Mouse (Mus musculus) limb, embryonic 13.5 days (tissue): Measurements from ENCODE around the gene Exoc3l. TPM values are rescaled to one million over a fixed set of nuclear protein-coding genes. Genes with fewer than 3 reads are reported as not detected.

Experiments used
- ATAC-seq: fragments of 200-750 bp; cut with Nextera tagmentation; 2 replicates; pipeline ENCODE4 v1.8.0; 2017; ENCODE audit warnings: low read depth, moderate number of reproducible peaks, moderate TSS enrichment; ENCODE audit not compliant: low FRiP score
- H3K27ac ChIP-seq: fragments of 300-500 bp; sonication (generic); 2 replicates; pipeline ENCODE4 v1.5.1; 2015; ENCODE audit warnings: inconsistent platforms, mild to moderate bottlenecking, moderate library complexity
- H3K27me3 ChIP-seq: fragments of 300-500 bp; sonication (generic); 2 replicates; pipeline ENCODE4 v1.6.1; 2015; ENCODE audit warnings: mild to moderate bottlenecking, inconsistent platforms
- H3K36me3 ChIP-seq: fragments of 300-500 bp; sonication (generic); 2 replicates; pipeline ENCODE4 v1.6.1; 2015; ENCODE audit warnings: inconsistent platforms, mild to moderate bottlenecking, moderate library complexity
- H3K4me1 ChIP-seq: fragments of 300-500 bp; sonication (generic); 2 replicates; pipeline ENCODE4 v1.6.1; 2015; ENCODE audit warnings: inconsistent platforms
- H3K4me2 ChIP-seq: fragments of 300-500 bp; sonication (generic); replicated peaks from 2 replicates; pipeline ENCODE4 v1.6.1; 2015; ENCODE audit warnings: inconsistent platforms, mild to moderate bottlenecking, moderate library complexity
- H3K4me3 ChIP-seq: fragments of 300-500 bp; sonication (generic); 2 replicates; pipeline ENCODE4 v1.5.1; 2015; ENCODE audit warnings: moderate library complexity, mild to moderate bottlenecking, inconsistent platforms
- H3K9ac ChIP-seq: fragments of 300-500 bp; sonication (generic); 2 replicates; pipeline ENCODE4 v1.6.1; 2015; ENCODE audit warnings: mild to moderate bottlenecking, inconsistent platforms
- H3K9me3 ChIP-seq: fragments of 300-500 bp; sonication (generic); 2 replicates; pipeline ENCODE4 v1.6.1; 2016; ENCODE audit warnings: inconsistent platforms
- WGBS: fragments of 180-500 bp; shearing (Covaris S2); methylation state at CpG from one replicate; pipeline ENCODE4 v1.1.7; 2015; 5-methylcytosine and 5-hydroxymethylcytosine counted together
- polyA plus RNA-seq: library from polyadenylated mRNA; unstranded; fragments of >200 nt; fragmentation: Nextera tagmentation; extraction: Ambion mirVana; gene quantifications from 2 replicates; pipeline ENCODE4 v1.2.1, GENCODE M21; 2015

Gene Exoc3l
- polyA plus RNA-seq, 1 experiment from 2014 or later, result 9.1 TPM

DNA sequence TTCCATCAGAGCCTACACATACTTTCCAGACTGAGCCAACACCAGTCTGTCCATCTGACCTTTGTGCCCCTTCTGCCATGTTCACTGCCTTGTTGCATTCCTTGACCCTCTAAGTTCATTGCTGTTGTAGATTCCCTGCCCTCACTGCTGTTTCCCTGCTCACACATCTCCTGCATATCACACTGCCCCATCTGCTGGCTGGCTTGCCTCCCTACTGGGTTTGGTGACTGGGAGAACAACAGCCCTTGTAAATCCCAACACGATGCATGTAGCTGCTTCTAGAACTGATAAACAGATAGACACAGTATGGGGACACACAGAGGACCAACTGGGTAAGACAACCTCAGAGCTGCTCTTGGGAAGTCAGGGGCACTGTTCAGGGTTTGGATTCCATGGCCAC is 15.8 kb upstream of the Exoc3l start:
- Histone ChIP-seq H3K36me3 (peaks cover 95% of the 10 kb centered on the region), H3K27ac (no peak overlapping the region), H3K4me1 (peaks cover under 1% of the 10 kb centered on the region; the same call in 1 of the 2 replicates), H3K9ac (no peak overlapping the region), H3K27me3 (no peaks in the 10 kb centered on the region), H3K4me2 (no peak overlapping the region), H3K4me3 (no peak overlapping the region), H3K9me3 (no peaks in the 10 kb centered on the region)
- ATAC-seq, result no peak
- WGBS, result 90% methylated on average over 1 of the region's 1 CpGs

- Histone ChIP-seq H3K9ac (no peak overlapping the region), H3K27me3 (no peaks in the 10 kb centered on the region), H3K4me1 (peaks cover 16% of the 10 kb centered on the region), H3K27ac (no peak overlapping the region), H3K4me2 (no peak overlapping the region), H3K36me3 (peaks cover 83% of the 10 kb centered on the region), H3K9me3 (no peaks in the 10 kb centered on the region), H3K4me3 (no peak overlapping the region)
- 88% methylated on average over 8 of the region's 8 CpGs for WGBS
- no peak for ATAC-seq
Measured at GRCm38 (mm10) chr8:105310118-105310517, 14.2 kb upstream of the Exoc3l start.

GRCm38 (mm10) chr8:105309142-105309847 is 13.4 kb upstream of the Exoc3l start:
- no peak overlapping the region for H3K27ac ChIP-seq
- peaks cover 23% of the 10 kb centered on the region for H3K4me1 ChIP-seq
- H3K27me3 ChIP-seq, result no peaks in the 10 kb centered on the region
- 81% methylated on average over 15 of the region's 15 CpGs for WGBS
- no peak for ATAC-seq
- no peak overlapping the region for H3K4me3 ChIP-seq
- H3K9me3 ChIP-seq, result no peaks in the 10 kb centered on the region
- peaks cover 82% of the 10 kb centered on the region for H3K36me3 ChIP-seq
- no peak overlapping the region for H3K4me2 ChIP-seq
- no peak overlapping the region; the same call in 1 of the 2 replicates for H3K9ac ChIP-seq

GRCm38 (mm10) chr8:105308428-105308827 is 12.5 kb upstream of the Exoc3l start:
- Histone ChIP-seq H3K4me2 (no peak overlapping the region), H3K36me3 (peaks cover 81% of the 10 kb centered on the region), H3K9me3 (no peaks in the 10 kb centered on the region), H3K27me3 (no peaks in the 10 kb centered on the region), H3K9ac (no peak overlapping the region), H3K27ac (no peak overlapping the region), H3K4me3 (no peak overlapping the region), H3K4me1 (peaks cover 24% of the 10 kb centered on the region)
- 92% methylated on average over 10 of the region's 10 CpGs for WGBS
- no peak for ATAC-seq

DNA sequence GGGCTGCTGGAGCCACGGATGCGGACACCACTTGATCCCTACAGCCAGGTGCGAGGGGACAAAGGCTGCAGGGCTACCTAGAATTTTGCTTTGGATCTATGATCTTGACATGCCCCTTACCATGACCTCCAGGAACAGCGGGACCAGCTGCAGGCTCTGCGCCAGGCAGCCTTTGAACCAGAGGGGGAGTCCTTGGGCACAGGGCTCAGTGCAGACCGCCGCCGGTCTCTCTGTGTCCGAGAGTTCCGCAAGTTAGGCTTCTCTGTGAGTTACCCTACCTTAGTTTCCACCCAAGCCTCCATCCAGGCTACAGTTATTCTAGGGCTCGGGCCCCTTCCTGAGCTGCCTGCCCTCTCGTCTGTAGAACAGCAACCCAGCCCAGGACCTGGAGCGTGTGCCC is 11.8 kb upstream of the Exoc3l start:
- Histone ChIP-seq H3K4me1 (peaks cover 24% of the 10 kb centered on the region), H3K9ac (no peak overlapping the region), H3K27me3 (no peaks in the 10 kb centered on the region), H3K4me2 (no peak overlapping the region), H3K36me3 (peaks cover 79% of the 10 kb centered on the region), H3K9me3 (no peaks in the 10 kb centered on the region), H3K4me3 (no peak overlapping the region), H3K27ac (no peak overlapping the region)
- 96% methylated on average over 13 of the region's 13 CpGs for WGBS
- no peak for ATAC-seq

DNA sequence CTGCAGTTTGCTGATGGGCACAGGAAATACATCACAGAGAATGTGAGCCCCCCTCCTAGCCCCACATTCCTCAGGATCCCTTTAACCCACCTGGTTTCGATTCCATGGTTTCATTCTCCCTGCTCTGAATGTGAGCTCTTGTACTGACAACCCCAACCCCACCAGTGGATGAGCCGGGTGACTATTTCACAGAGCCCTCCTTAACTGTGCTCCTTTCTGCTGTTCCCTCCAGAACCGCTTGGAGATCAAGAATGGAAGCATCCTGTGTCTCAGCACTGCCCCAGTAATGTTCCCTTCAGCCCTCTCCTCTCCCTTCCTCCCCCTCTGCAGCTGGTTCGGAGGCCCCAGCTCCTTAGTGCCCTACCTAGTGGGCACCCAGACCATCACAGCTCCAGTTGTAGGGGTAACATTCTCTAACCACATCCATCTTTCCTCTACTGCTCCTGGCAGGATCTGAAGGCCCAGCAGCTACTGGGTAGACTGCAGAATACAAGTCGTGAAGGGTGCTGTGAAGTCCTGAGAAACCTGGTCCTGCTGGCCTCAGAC is 10.3 kb upstream of the Exoc3l start:
- Histone ChIP-seq H3K9me3 (no peaks in the 10 kb centered on the region), H3K9ac (peak overlapping the region; percentile 58), H3K27ac (peak overlapping the region; percentile 70), H3K27me3 (no peaks in the 10 kb centered on the region), H3K4me1 (peaks cover 24% of the 10 kb centered on the region), H3K4me3 (peak overlapping the region; percentile 40), H3K4me2 (peak overlapping the region; percentile 72), H3K36me3 (peaks cover 79% of the 10 kb centered on the region)
- ATAC-seq, result peak; percentile 12; the same call in 1 of the 2 replicates
- 38% methylated on average over 5 of the region's 5 CpGs for WGBS

- Histone ChIP-seq H3K27ac (peak within 1 kb of the TSS; percentile 70), H3K4me1 (peaks cover 24% of the 10 kb centered on the region), H3K9ac (peak within 1 kb of the TSS; percentile 58), H3K9me3 (no peaks in the 10 kb centered on the region), H3K27me3 (no peaks in the 10 kb centered on the region), H3K36me3 (peaks cover 82% of the 10 kb centered on the region), H3K4me3 (peak within 1 kb of the TSS; percentile 40), H3K4me2 (peak within 1 kb of the TSS; percentile 72)
- WGBS, result 4% methylated on average over 29 of the region's 30 CpGs
- peak; percentile 77 for ATAC-seq
Measured at GRCm38 (mm10) chr8:105305211-105306145, 9.6 kb upstream of the Exoc3l start, which contains the start of gene Elmo3. Gene Elmo3 (plus strand): TSS chr8:105305601.

DNA sequence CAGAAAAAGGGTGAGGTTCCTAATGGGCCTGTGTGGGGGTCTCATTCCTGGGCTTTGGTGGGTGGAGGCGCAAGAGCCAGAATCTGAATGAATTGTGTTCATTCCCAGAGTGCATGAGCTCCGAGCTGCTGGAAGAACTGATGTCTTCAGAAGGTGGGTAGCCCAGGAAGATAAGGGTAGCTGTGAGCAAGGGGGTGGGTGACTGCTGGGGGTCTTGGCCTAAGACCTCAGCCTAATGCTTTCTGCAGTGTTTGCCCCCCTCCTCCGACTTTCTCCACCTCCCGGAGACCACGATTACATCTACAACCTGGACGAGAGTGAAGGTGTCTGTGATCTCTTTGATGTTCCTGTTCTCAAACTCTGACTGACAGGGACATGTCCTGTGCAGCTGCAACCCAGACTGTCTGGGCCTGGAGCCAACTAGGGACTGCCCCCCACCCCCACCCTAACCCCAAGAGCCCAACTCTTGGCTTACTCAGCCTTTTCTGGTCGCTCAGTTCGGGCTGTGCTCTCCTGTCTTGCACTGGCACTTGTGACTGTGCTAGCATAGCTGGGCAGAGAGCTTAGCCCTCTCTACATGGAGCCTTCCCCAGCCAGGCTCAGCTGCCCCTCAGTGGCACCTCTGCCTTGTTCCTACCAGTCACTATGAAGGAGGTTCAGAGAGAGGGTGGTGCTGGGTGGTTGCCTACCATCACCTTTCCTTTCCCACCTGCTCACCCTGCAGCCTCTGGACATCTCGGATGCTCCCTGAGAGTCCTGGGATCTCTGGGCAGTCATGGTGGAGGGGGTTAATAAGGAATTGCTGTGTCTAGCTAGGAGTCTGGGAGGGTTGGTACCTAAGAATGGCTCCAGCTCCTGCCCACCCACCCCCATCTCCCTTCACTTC is 8.7 kb upstream of the Exoc3l start:
- ATAC-seq, result peak; percentile 34; the same call in 1 of the 2 replicates
- Histone ChIP-seq H3K4me2 (0 out of 2 replicates have a peak overlapping the region, but pooled peaks have one; percentile 72), H3K4me1 (peaks cover 24% of the 10 kb centered on the region), H3K9me3 (no peaks in the 10 kb centered on the region), H3K27ac (peak overlapping the region; percentile 39; the same call in 1 of the 2 replicates), H3K36me3 (peaks cover 82% of the 10 kb centered on the region), H3K9ac (no peak overlapping the region; the same call in 1 of the 2 replicates), H3K4me3 (no peak overlapping the region), H3K27me3 (no peaks in the 10 kb centered on the region)
- 63% methylated on average over 9 of the region's 9 CpGs for WGBS

DNA sequence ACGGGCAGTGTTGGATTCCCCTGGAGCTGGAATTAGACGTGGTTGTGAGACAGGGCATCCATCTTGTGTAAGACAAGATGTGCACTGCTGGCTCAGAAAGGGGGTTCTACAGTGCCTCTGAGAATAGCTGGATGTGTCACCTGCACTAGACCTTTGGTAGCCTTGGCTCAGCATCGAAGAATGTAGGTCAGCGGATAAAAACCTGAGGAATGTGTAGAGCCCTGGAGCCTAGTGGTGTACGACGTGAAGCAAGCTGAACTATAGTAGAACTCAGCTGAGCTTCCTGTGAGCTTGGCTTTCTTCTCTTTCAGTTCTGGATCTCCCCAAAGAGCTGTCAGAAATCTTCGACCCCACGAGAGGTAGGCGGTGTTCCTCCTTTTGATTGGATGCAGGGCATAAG is 8.0 kb upstream of the Exoc3l start:
- WGBS, result 86% methylated on average over 9 of the region's 9 CpGs
- Histone ChIP-seq H3K27me3 (no peaks in the 10 kb centered on the region), H3K9ac (no peak overlapping the region), H3K4me2 (no peak overlapping the region), H3K4me3 (no peak overlapping the region), H3K36me3 (peaks cover 79% of the 10 kb centered on the region), H3K4me1 (peaks cover 27% of the 10 kb centered on the region), H3K27ac (no peak overlapping the region), H3K9me3 (no peaks in the 10 kb centered on the region)
- no peak for ATAC-seq

GRCm38 (mm10) chr8:105303396-105303795 is 7.5 kb upstream of the Exoc3l start:
- Histone ChIP-seq H3K9ac (no peak overlapping the region), H3K4me1 (peaks cover 32% of the 10 kb centered on the region), H3K27me3 (no peaks in the 10 kb centered on the region), H3K9me3 (no peaks in the 10 kb centered on the region), H3K4me3 (no peak overlapping the region), H3K36me3 (peaks cover 78% of the 10 kb centered on the region), H3K4me2 (no peak overlapping the region), H3K27ac (no peak overlapping the region)
- no peak for ATAC-seq
- WGBS, result 90% methylated on average over 8 of the region's 8 CpGs

DNA sequence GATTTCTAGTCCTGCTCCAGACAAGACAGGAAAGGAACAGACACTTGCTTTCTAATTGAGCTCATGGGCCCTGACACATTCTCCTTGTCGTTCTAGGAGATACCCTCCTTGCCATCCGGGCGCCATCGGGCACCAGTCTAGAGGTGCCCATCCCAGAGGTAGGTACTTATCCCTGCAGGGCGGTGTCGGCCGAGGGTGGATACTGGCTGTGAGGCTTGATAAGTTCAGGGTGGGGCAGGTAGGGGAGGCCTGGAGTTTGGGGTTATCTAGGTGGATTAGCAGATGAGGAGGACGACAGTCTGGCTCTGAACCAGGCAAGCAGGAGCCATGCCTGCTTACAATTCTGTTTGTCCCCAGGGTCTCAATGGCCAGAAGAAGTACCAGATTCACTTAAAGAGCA is 4.1 kb upstream of the Exoc3l start:
- Histone ChIP-seq H3K27ac (no peak overlapping the region), H3K4me3 (no peak overlapping the region), H3K9ac (no peak overlapping the region), H3K27me3 (no peaks in the 10 kb centered on the region; the same call in 1 of the 2 replicates), H3K9me3 (no peaks in the 10 kb centered on the region), H3K4me2 (no peak overlapping the region), H3K4me1 (peaks cover 26% of the 10 kb centered on the region), H3K36me3 (peaks cover 59% of the 10 kb centered on the region)
- ATAC-seq, result no peak
- 95% methylated on average over 8 of the region's 8 CpGs for WGBS
